Mouse (Mus musculus): ENCODE data around the gene Vkorc1. TPM values are rescaled to one million over a fixed set of nuclear protein-coding genes. Genes with fewer than 3 reads are reported as not detected.

Vkorc1 gene
- total and polyA plus RNA-seq, 3 experiments, result 36.2 to 66.4 TPM; not detected in 1

DNA sequence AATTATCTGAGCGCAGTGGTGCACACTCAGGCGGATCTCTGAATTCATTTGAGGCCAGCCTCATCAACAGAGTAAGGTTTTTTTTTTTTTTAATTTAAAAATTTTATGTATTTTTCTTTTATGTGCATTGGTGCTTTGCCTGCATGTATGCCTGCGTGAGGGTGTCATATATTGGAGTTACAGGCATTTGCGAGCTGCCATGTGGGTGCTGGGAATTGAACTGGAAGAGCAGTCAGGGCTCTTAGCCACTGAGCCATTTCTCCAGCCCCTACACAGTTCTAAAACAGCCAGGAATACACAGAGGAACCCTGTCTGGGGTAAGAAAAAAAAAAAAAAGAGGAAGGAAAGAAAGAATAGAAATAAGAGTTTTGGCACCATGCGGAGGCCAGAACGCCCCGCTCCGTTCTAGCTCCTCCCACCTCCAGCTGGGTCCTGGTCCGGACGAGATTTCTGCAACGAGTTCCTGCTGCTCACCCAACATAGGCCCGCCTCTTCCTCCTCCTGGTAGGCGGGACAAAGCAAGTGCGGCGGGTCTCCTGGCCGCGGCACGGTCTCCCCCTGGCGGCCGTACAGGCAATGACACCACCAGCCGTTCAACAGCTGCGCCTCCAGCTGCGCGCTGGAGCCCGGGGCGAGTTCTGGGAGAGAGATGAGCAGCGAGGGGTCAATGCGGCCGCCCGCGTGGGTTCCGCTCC is 39.8 kb upstream of the Vkorc1 start (continued):
- TF ChIP-seq UBTF (IDR thresholded peaks at IDR 0.05; ENCODE audit: borderline replicate concordance, insufficient read depth, low read depth, low read length) (no peak), ETS1 (IDR thresholded peaks at IDR 0.05; ENCODE audit: low read depth, low read length) (peak; percentile 85), JUND (IDR thresholded peaks at IDR 0.05; ENCODE audit: low read depth, low read length) (peak; percentile 53; the same call in 1 of the 2 replicates), E2F4 (IDR thresholded peaks at IDR 0.05; ENCODE audit: borderline replicate concordance, low read depth, low read length) (no peak), CHD1 (IDR thresholded peaks at IDR 0.05; ENCODE audit: low read depth, low read length) (peak; percentile 92; the same call in 1 of the 2 replicates), ZC3H11A (IDR thresholded peaks at IDR 0.05; ENCODE audit: low read depth, low read length) (peak; percentile 66)

DNA sequence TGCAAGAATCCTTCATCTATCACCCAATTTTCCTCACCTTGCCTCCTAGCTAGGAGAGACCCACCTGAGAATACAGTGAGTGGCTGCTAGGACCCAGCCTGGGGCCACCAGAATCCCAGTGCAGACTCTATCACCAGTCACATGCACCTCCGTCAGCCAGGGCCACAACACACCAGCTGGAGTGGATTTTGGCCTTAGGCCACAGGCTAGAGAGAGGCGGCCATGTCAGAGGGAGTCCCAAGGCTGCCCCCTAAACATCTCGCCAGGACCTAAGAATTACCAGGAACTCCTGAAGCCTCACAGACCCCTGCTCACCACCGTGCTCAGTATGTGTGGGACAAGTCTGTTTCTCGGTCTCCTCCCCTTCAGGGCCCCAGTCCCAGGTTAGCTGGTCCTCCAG is 38.7 kb upstream of the Vkorc1 start:
- TF ChIP-seq BHLHE40 (IDR thresholded peaks at IDR 0.05; ENCODE audit: borderline replicate concordance, low read depth, low read length) (no peak), MAZ (IDR thresholded peaks at IDR 0.05; ENCODE audit: low read depth, low read length) (no peak), ELF1 (IDR thresholded peaks at IDR 0.05; ENCODE audit: low read depth, low read length) (no peak), NELFE (IDR thresholded peaks at IDR 0.05; ENCODE audit: low read depth, low read length) (no peak), ZC3H11A (IDR thresholded peaks at IDR 0.05; ENCODE audit: low read depth, low read length) (no peak), RCOR1 (IDR thresholded peaks at IDR 0.05; ENCODE audit: low read depth, low read length) (no peak), POLR2AphosphoS5 (IDR thresholded peaks at IDR 0.05; ENCODE audit: borderline replicate concordance, low read depth, low read length) (no peak), HCFC1 (IDR thresholded peaks at IDR 0.05; ENCODE audit: low read depth, low read length) (no peak), RAD21 (IDR thresholded peaks at IDR 0.05; ENCODE audit: low read depth, low read length) (no peak), MYC (IDR thresholded peaks at IDR 0.05; ENCODE audit: low read depth, low read length) (no peak), GABPA (IDR thresholded peaks at IDR 0.05; ENCODE audit: low read depth, low read length) (no peak), MAX (IDR thresholded peaks at IDR 0.05; ENCODE audit: low read length) (no peak), ZKSCAN1 (IDR thresholded peaks at IDR 0.05; ENCODE audit: low read depth, low read length) (no peak), MYB (IDR thresholded peaks at IDR 0.05; ENCODE audit: low read depth, low read length) (no peak), ZMIZ1 (IDR thresholded peaks at IDR 0.05; ENCODE audit: low read depth, low read length) (no peak), E2F4 (IDR thresholded peaks at IDR 0.05; ENCODE audit: borderline replicate concordance, low read depth, low read length) (no peak)
- H3K4me3 ChIP-seq (ENCODE audit: control insufficient read depth in 1 of 2, insufficient read depth in 1 of 2, low read depth in 2 of 2, low read length in 2 of 2), result no peak overlapping the region
- H3K27me3 ChIP-seq (ENCODE audit: control insufficient read depth in 1 of 2, insufficient read depth in 2 of 2, low read length in 2 of 2), result no peaks in the 10 kb centered on the region
- no peak overlapping the region; the same call in 1 of the 2 replicates for H3K9ac ChIP-seq (ENCODE audit: control insufficient read depth, low read depth, low read length, poor library complexity, severe bottlenecking)
- no peak for DNase-seq (ENCODE audit: low read depth, low spot score)
- peaks cover 2 to 16% of the 10 kb centered on the region in 2 experiments; a peak in 3 of 4 replicates for H3K4me1 ChIP-seq (ENCODE audit: control insufficient read depth in 1 of 2, insufficient read depth in 2 of 2, low read length in 2 of 2)
- no peaks in the 10 kb centered on the region for H3K9me3 ChIP-seq (replicated peaks; ENCODE audit: insufficient read depth, low read length)
- no peak overlapping the region for H3K27ac ChIP-seq (ENCODE audit: control insufficient read depth, low read depth, low read length)
- H3K36me3 ChIP-seq (ENCODE audit: control insufficient read depth in 1 of 2, insufficient read depth in 2 of 2, low read length in 2 of 2), result peaks cover 0 to 10% of the 10 kb centered on the region in 2 experiments; a peak in 2 of 4 replicates
- peaks cover 1% of the 10 kb centered on the region; the same call in 1 of the 2 replicates for H3K79me2 ChIP-seq (ENCODE audit: control insufficient read depth, insufficient read depth, low read length, poor library complexity)
